In genomic region chr14:118604903-118605302, GRCm38 (mm10) we compare ENCODE assay signal across 23 mouse cellular contexts.
DNase-seq lines count a peak whose midpoint lies in the region; ATAC-seq and TF ChIP-seq lines count a peak whose summit lies in the region.
"Had no signal": no experiment of that assay in that cellular context is flagged by ENCODE, and none has a peak within 500 bp of the region (broad histone marks: within the 10 kb centered on the region; RNA-seq: fewer than 3 reads in every experiment).

No protein-coding gene starts in this region.

- no peak for ATAC-seq in kidney, postnatal 0 days (replicated peaks; ENCODE audit: low FRiP score, low read depth)
- no peak for ATAC-seq in midbrain, postnatal 0 days (ENCODE audit: low FRiP score)
- ATAC-seq in midbrain, embryonic 15.5 days (replicated peaks): no peak
- no peak for ATAC-seq in stomach, postnatal 0 days (ENCODE audit: low FRiP score, low TSS enrichment)
- ATAC-seq: intestine, embryonic 15.5 days had no signal

- intact Hi-C loops in gastrocnemius, adult 2 months (cut with DNase I): no loop called here

- H3K36me3 ChIP-seq in kidney, postnatal 0 days (ENCODE audit: insufficient read depth, low read length): no peaks in the 10 kb centered on the region
- no peaks in the 10 kb centered on the region for H3K36me3 ChIP-seq in midbrain, postnatal 0 days (ENCODE audit: insufficient read depth, low read length)
- no peaks in the 10 kb centered on the region for H3K36me3 ChIP-seq in midbrain, embryonic 15.5 days (replicated peaks)
- H3K36me3 ChIP-seq in stomach, postnatal 0 days (ENCODE audit: control insufficient read depth, insufficient read depth, low read length): no peaks in the 10 kb centered on the region
- H3K36me3 ChIP-seq: embryonic facial prominence, embryonic 10.5 days; forebrain, embryonic 12.5 days; hindbrain, embryonic 13.5 days; intestine, embryonic 15.5 days; liver, embryonic 13.5 days; neural tube, embryonic 15.5 days had no signal

- H3K4me2 ChIP-seq in kidney, postnatal 0 days (ENCODE audit: low read length): no peak overlapping the region
- no peak overlapping the region for H3K4me2 ChIP-seq in midbrain, postnatal 0 days (ENCODE audit: low read depth, low read length, poor library complexity, severe bottlenecking)
- no peak overlapping the region for H3K4me2 ChIP-seq in midbrain, embryonic 15.5 days
- H3K4me2 ChIP-seq in stomach, postnatal 0 days (replicated peaks; ENCODE audit: low read depth): no peak overlapping the region
- H3K4me2 ChIP-seq: forebrain, embryonic 12.5 days; hindbrain, embryonic 13.5 days; intestine, embryonic 15.5 days; liver, embryonic 13.5 days; neural tube, embryonic 15.5 days had no signal

- H3K9ac ChIP-seq in kidney, postnatal 0 days (ENCODE audit: low read depth, low read length): no peak overlapping the region
- H3K9ac ChIP-seq in midbrain, postnatal 0 days (replicated peaks; ENCODE audit: low read length, poor library complexity, severe bottlenecking): no peak overlapping the region
- H3K9ac ChIP-seq in midbrain, embryonic 15.5 days: no peak overlapping the region
- no peak overlapping the region for H3K9ac ChIP-seq in stomach, postnatal 0 days (ENCODE audit: low read length)
- H3K9ac ChIP-seq: forebrain, embryonic 12.5 days; hindbrain, embryonic 13.5 days; intestine, embryonic 15.5 days; liver, embryonic 13.5 days; neural tube, embryonic 15.5 days had no signal

- no peak for DNase-seq in gastrocnemius, adult 2 months
- no peak for DNase-seq in gastrocnemius, postnatal 10 days
- DNase-seq in kidney, postnatal 0 days (ENCODE audit: low spot score): no peak
- DNase-seq in kidney, adult 9 months: no peak
- no peak for DNase-seq in midbrain, postnatal 0 days (ENCODE audit: low spot score)
- no peak for DNase-seq in stomach, postnatal 0 days (ENCODE audit: low spot score)
- DNase-seq in cerebellum, postnatal 25 days: no peak
- DNase-seq: adrenal gland, postnatal 36 days; cerebellum, adult 2 months; heart, adult 18-20 months; heart, postnatal 10 days; kidney, postnatal 14 days; layer of hippocampus, adult 9-11 months; liver, embryonic 13.5 days; midbrain, embryonic 14.5 days; right cerebral cortex, postnatal 25 days had no signal

- 95% methylated on average over 2 of the region's 2 CpGs for WGBS in kidney, postnatal 0 days
- WGBS in midbrain, postnatal 0 days: 100% methylated on average over 2 of the region's 2 CpGs
- 95% methylated on average over 2 of the region's 2 CpGs for WGBS in midbrain, embryonic 15.5 days
- 95% methylated on average over 2 of the region's 2 CpGs for WGBS in stomach, postnatal 0 days

- no peak for TF ChIP-seq EP300 in stomach, postnatal 0 days (optimal IDR thresholded peaks at IDR 0.05)

- H3K27me3 ChIP-seq in kidney, postnatal 0 days (ENCODE audit: insufficient read depth, low read length): no peaks in the 10 kb centered on the region
- no peaks in the 10 kb centered on the region for H3K27me3 ChIP-seq in midbrain, postnatal 0 days (ENCODE audit: insufficient read depth, low read length)
- H3K27me3 ChIP-seq in midbrain, embryonic 15.5 days (replicated peaks): no peaks in the 10 kb centered on the region
- no peaks in the 10 kb centered on the region for H3K27me3 ChIP-seq in stomach, postnatal 0 days (ENCODE audit: control insufficient read depth, insufficient read depth, low read length)
- H3K27me3 ChIP-seq: hindbrain, embryonic 13.5 days; intestine, embryonic 15.5 days; liver, embryonic 13.5 days; megakaryocyte, embryonic 14.5 days; neural tube, embryonic 15.5 days had no signal

- TF ChIP-seq CTCF in gastrocnemius, adult 2 months (IDR thresholded peaks at IDR 0.05): peak; percentile 6; the same call in 1 of the 2 replicates
- TF ChIP-seq CTCF in kidney, postnatal 0 days (IDR thresholded peaks at IDR 0.05; ENCODE audit: low read depth): peak; percentile 37
- peak; percentile 38 for TF ChIP-seq CTCF in midbrain, postnatal 0 days (IDR thresholded peaks at IDR 0.05)
- peak; percentile 44 for TF ChIP-seq CTCF in stomach, postnatal 0 days (IDR thresholded peaks at IDR 0.05; ENCODE audit: low read depth)

- H3K4me3 ChIP-seq in gastrocnemius, adult 2 months: no peak overlapping the region
- H3K4me3 ChIP-seq in kidney, postnatal 0 days (replicated peaks; ENCODE audit: low read depth, low read length): no peak overlapping the region
- no peak overlapping the region for H3K4me3 ChIP-seq in midbrain, postnatal 0 days (ENCODE audit: low read depth, low read length)
- H3K4me3 ChIP-seq in midbrain, embryonic 15.5 days: no peak overlapping the region
- no peak overlapping the region for H3K4me3 ChIP-seq in stomach, postnatal 0 days (ENCODE audit: low read depth, low read length)
- H3K4me3 ChIP-seq: embryonic facial prominence, embryonic 10.5 days; forebrain, embryonic 12.5 days; hindbrain, embryonic 13.5 days; intestine, embryonic 15.5 days; liver, embryonic 13.5 days; megakaryocyte, embryonic 14.5 days; neural tube, embryonic 15.5 days had no signal

- H3K27ac ChIP-seq in gastrocnemius, adult 2 months: no peak overlapping the region
- no peak overlapping the region for H3K27ac ChIP-seq in kidney, postnatal 0 days
- H3K27ac ChIP-seq in midbrain, postnatal 0 days (ENCODE audit: low read depth, low read length): no peak overlapping the region
- no peak overlapping the region for H3K27ac ChIP-seq in midbrain, embryonic 15.5 days
- no peak overlapping the region for H3K27ac ChIP-seq in stomach, postnatal 0 days (replicated peaks)
- H3K27ac ChIP-seq: embryonic facial prominence, embryonic 10.5 days; forebrain, embryonic 12.5 days; hindbrain, embryonic 13.5 days; intestine, embryonic 15.5 days; liver, embryonic 13.5 days; neural tube, embryonic 15.5 days had no signal

- H3K9me3 ChIP-seq in kidney, postnatal 0 days (replicated peaks; ENCODE audit: low read length): no peaks in the 10 kb centered on the region
- no peaks in the 10 kb centered on the region for H3K9me3 ChIP-seq in midbrain, postnatal 0 days (ENCODE audit: low read length)
- H3K9me3 ChIP-seq in midbrain, embryonic 15.5 days: no peaks in the 10 kb centered on the region
- no peaks in the 10 kb centered on the region for H3K9me3 ChIP-seq in stomach, postnatal 0 days (ENCODE audit: control insufficient read depth, low read length)
- H3K9me3 ChIP-seq: embryonic facial prominence, embryonic 10.5 days; forebrain, embryonic 12.5 days; hindbrain, embryonic 13.5 days; intestine, embryonic 15.5 days; liver, embryonic 13.5 days; megakaryocyte, embryonic 14.5 days; neural tube, embryonic 15.5 days had no signal

- H3K4me1 ChIP-seq in kidney, postnatal 0 days (replicated peaks; ENCODE audit: insufficient read depth, low read length): no peaks in the 10 kb centered on the region
- no peaks in the 10 kb centered on the region for H3K4me1 ChIP-seq in midbrain, postnatal 0 days (ENCODE audit: insufficient read depth, low read length)
- peaks cover 7% of the 10 kb centered on the region; the same call in 1 of the 2 replicates for H3K4me1 ChIP-seq in midbrain, embryonic 15.5 days
- H3K4me1 ChIP-seq in stomach, postnatal 0 days (replicated peaks; ENCODE audit: control insufficient read depth, insufficient read depth): no peaks in the 10 kb centered on the region
- H3K4me1 ChIP-seq: intestine, embryonic 15.5 days; liver, embryonic 13.5 days; megakaryocyte, embryonic 14.5 days had no signal
